Mouse (Mus musculus) heart, embryonic 16.5 days (tissue): Measurements from ENCODE around the gene Lcn8. TPM values are rescaled to one million over a fixed set of nuclear protein-coding genes. Genes with fewer than 3 reads are reported as not detected.
"Not testable (repeated sequence)": the region's sequence is repeated elsewhere in the genome, so short reads cannot be mapped to it uniquely, and the experiment has no call there.

Experiments
- ATAC-seq: fragments of 200-750 bp; cut with Nextera tagmentation; replicated peaks from 2 replicates; pipeline ENCODE4 v1.8.0; 2017; ENCODE audit warnings: moderate number of reproducible peaks; ENCODE audit not compliant: insufficient read depth, low FRiP score; ENCODE audit errors: extremely low read depth
- H3K27ac ChIP-seq: fragments of 300-500 bp; sonication (generic); 2 replicates; pipeline ENCODE4 v1.5.1; 2014; ENCODE audit warnings: mild to moderate bottlenecking, low read length, control low read depth, moderate library complexity
- H3K27me3 ChIP-seq: fragments of 300-500 bp; sonication (generic); 2 replicates; pipeline ENCODE4 v1.6.1; 2014; ENCODE audit warnings: low read length, mixed read lengths; ENCODE audit not compliant: control insufficient read depth, insufficient read depth
- H3K36me3 ChIP-seq: fragments of 300-500 bp; sonication (generic); 2 replicates; pipeline ENCODE4 v1.6.1; 2014; ENCODE audit not compliant: control insufficient read depth, insufficient read depth
- H3K4me1 ChIP-seq: fragments of 300-500 bp; sonication (generic); 2 replicates; pipeline ENCODE4 v1.6.1; 2014; ENCODE audit warnings: low read length, mixed read lengths; ENCODE audit not compliant: control insufficient read depth, insufficient read depth
- H3K4me2 ChIP-seq: fragments of 300-500 bp; sonication (generic); 2 replicates; pipeline ENCODE4 v1.6.1; 2014; ENCODE audit warnings: low read depth, mild to moderate bottlenecking, control low read depth, low read length
- H3K4me3 ChIP-seq: fragments of 300-500 bp; sonication (generic); 2 replicates; pipeline ENCODE4 v1.5.1; 2014; ENCODE audit warnings: mild to moderate bottlenecking, control low read depth, low read length
- H3K9ac ChIP-seq: fragments of 300-500 bp; sonication (generic); 2 replicates; pipeline ENCODE4 v1.6.1; 2014; ENCODE audit warnings: low read length, control low read depth
- H3K9me3 ChIP-seq: fragments of 300-500 bp; sonication (generic); replicated peaks from 2 replicates; pipeline ENCODE4 v1.6.1; 2016; ENCODE audit warnings: low read length; ENCODE audit not compliant: control insufficient read depth
- WGBS: fragments of 180-500 bp; shearing (Covaris S2); extraction: QIAGEN DNeasy Blood & Tissue Kit; methylation state at CpG from one replicate; pipeline ENCODE4 v1.1.7; 2014; 5-methylcytosine and 5-hydroxymethylcytosine counted together
- polyA plus RNA-seq: library from polyadenylated mRNA; unstranded; fragments of >200 nt; fragmentation: Nextera tagmentation; extraction: Ambion mirVana; gene quantifications from 2 replicates; pipeline ENCODE4 v1.2.1, GENCODE M21; 2015

Lcn8 gene
- polyA plus RNA-seq, 1 experiment from 2014 or later: not detected

DNA sequence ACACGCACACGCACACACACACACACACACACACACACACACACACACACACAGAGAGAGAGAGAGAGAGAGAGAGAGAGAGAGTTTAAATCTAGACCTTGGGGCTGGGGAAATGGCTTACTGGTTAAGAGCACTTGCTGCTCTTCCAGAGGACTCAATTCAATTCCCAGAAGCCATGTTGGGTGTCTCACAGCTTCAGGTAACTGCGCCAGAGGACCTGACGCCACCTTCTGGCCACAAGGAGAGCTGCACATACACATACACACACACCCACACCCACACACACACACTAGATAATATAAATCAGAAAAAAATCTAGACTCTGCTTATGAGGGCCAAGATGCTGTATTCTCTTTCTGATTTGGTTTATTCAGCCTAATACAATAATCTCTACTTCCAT lies 34.0 kb downstream of the Lcn8 start:
- no peaks in the 10 kb centered on the region for H3K9me3 ChIP-seq
- H3K4me2 ChIP-seq: no peak overlapping the region
- no peaks in the 10 kb centered on the region for H3K36me3 ChIP-seq
- no peaks in the 10 kb centered on the region; the same call in 1 of the 2 replicates for H3K27me3 ChIP-seq
- 59% methylated on average over 4 of the region's 4 CpGs for WGBS
- H3K9ac ChIP-seq: no peak overlapping the region
- no peak for ATAC-seq
- H3K4me3 ChIP-seq: no peak overlapping the region
- H3K27ac ChIP-seq: no peak overlapping the region
- H3K4me1 ChIP-seq: no peaks in the 10 kb centered on the region

DNA sequence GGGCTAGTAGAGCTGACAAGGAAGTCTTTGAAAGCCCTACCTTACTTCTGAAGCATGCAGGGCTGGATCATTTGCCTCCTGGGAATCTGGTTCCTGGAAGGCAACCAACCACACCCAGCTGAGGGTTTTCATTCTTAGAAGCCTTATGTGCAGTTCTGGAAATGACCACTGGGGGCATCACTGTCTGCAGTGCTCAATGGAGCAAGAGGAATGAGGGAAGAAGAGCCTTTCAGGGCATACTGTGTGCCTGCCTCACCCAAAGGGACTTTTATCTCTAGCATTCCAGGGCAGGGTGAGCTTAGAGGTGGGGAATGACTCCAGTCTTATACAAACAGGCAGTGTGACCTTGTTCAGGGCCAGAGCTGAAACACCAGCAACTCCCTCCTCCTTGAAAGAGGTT lies 41.7 kb downstream of the Lcn8 start:
- no peaks in the 10 kb centered on the region; the same call in none of the 2 replicates for H3K27me3 ChIP-seq
- no peaks in the 10 kb centered on the region for H3K36me3 ChIP-seq
- no peaks in the 10 kb centered on the region for H3K9me3 ChIP-seq
- H3K4me3 ChIP-seq: no peak overlapping the region
- no peak overlapping the region for H3K9ac ChIP-seq
- no peak overlapping the region for H3K27ac ChIP-seq
- no peak for ATAC-seq
- no peaks in the 10 kb centered on the region for H3K4me1 ChIP-seq
- H3K4me2 ChIP-seq: no peak overlapping the region

DNA sequence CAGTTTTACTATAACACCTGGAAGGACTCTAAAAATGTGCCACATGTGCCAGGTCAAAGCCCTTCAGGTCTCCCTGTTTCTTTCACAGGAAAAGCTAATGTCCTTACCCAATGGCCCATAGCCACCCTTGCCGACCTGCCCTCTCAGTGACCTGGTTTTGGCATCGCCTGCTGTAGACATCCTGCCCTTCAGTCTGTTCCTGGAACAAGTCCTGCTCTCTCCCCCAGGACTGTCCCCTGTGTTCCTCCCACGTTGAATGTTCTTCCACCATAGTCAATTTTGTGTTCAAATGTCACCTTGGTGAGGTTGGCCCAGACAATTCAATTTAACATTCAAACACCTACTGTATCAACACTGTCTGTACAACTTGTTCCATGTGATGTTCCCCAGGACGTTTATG lies 44.0 kb downstream of the Lcn8 start:
- Histone ChIP-seq H3K9ac (no peak overlapping the region), H3K9me3 (no peaks in the 10 kb centered on the region), H3K36me3 (no peaks in the 10 kb centered on the region), H3K27me3 (no peaks in the 10 kb centered on the region; the same call in 1 of the 2 replicates), H3K4me2 (no peak overlapping the region), H3K27ac (no peak overlapping the region), H3K4me1 (no peaks in the 10 kb centered on the region), H3K4me3 (no peak overlapping the region)
- 51% methylated on average over 4 of the region's 4 CpGs for WGBS
- no peak for ATAC-seq

DNA sequence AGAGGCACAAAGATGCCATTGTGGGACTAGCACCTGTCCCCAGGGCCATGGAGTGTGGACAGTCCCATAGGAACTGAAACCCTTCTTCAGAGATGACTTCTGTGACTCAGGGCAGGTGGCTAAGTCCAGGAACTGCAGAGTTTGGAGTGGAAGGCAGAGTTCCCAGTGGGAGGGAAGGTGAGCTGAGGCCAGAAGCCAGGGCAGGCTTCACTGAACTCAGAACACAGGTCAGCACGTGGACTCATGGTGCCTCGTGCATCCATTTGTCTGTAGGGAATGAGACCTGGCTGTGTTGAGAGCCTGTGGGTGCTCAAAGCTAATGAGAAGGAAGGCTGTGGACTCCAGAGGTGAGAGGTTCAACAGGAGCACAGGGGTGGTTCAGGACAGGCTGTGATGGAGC lies 45.8 kb downstream of the Lcn8 start:
- ATAC-seq: no peak
- Histone ChIP-seq H3K9me3 (no peaks in the 10 kb centered on the region), H3K4me2 (no peak overlapping the region), H3K4me1 (no peaks in the 10 kb centered on the region), H3K4me3 (no peak overlapping the region), H3K36me3 (no peaks in the 10 kb centered on the region), H3K27ac (no peak overlapping the region), H3K9ac (no peak overlapping the region), H3K27me3 (no peaks in the 10 kb centered on the region; the same call in 1 of the 2 replicates)
- WGBS: 82% methylated on average over 2 of the region's 2 CpGs

DNA sequence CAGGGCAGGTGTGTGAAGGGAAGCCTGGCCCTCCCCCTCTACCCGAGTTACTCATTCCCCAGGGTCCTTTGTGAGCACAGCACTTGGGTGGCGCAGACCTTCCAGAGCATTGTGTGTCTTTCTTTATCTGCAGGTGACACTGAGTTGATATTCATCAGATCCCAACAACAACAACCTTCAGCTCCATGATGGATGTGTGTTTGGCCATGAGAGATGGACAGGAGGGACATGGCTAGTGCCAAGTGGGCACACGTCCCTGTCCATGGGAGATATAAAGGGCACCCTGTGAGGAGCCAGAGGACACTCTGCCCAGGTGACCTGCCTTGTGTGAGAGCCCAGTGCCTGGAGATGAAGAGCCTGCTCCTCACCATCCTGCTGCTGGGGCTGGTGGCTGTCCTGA lies 46.8 kb downstream of the Lcn8 start, which contains the start of gene Obp2a:
TSS of gene Obp2a (plus strand) at position 301 of the 400 bp plus-strand sequence.
- ATAC-seq, H3K9me3 ChIP-seq, H3K4me3 ChIP-seq, H3K27me3 ChIP-seq, H3K4me1 ChIP-seq, H3K36me3 ChIP-seq, H3K27ac ChIP-seq, H3K4me2 ChIP-seq, H3K9ac ChIP-seq: not testable (repeated sequence)
- 70% methylated on average over 3 of the region's 3 CpGs for WGBS

DNA sequence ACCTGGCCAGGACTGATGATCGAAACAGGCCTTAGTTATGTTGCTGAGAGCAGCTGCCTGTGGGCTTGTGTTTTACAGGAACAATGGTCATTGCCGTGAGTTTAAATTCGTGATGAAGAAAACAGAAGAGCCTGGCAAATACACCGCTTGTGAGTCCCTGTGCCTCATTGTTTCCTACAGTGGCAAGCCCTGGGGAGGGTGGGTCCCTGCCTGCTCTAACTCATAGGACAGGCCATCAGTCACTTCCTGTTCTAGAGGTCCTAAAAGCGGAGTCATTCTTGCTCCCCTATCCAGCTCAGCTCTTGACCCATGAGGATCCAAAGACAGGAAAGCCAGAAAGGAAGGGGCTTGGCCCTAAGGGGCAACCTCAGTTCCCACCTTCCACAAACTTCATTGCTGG lies 48.1 kb downstream of the Lcn8 start:
- Histone ChIP-seq H3K27ac (no peak overlapping the region), H3K4me1 (no peaks in the 10 kb centered on the region), H3K4me2 (no peak overlapping the region), H3K9me3 (no peaks in the 10 kb centered on the region), H3K4me3 (no peak overlapping the region), H3K9ac (no peak overlapping the region), H3K27me3 (no peaks in the 10 kb centered on the region; the same call in 1 of the 2 replicates), H3K36me3 (no peaks in the 10 kb centered on the region)
- no peak for ATAC-seq
- 63% methylated on average over 5 of the region's 5 CpGs for WGBS

DNA sequence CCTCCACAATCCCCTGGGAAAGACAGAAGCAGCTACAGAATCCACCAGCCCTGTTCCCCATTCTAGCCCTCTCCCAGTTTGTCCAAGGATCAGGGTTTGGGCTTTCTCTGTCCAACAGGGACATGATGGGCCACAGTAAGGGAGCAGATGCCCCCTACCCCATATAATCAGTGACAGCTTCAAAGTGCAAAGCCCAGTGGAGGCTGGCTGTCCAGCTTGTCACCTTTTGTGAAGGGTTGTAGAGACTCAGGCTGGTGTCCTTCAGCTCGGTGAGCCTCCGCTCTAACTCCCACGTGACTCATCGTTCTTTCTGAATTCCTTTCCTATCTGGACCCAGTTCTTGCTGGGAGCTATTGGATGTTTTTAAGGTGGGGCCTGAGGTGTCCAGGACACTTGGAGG lies 50.8 kb downstream of the Lcn8 start:
- no peak overlapping the region for H3K4me2 ChIP-seq
- H3K27ac ChIP-seq: no peak overlapping the region
- peaks cover 6% of the 10 kb centered on the region; the same call in 1 of the 2 replicates for H3K4me1 ChIP-seq
- no peaks in the 10 kb centered on the region for H3K9me3 ChIP-seq
- no peak overlapping the region for H3K4me3 ChIP-seq
- no peaks in the 10 kb centered on the region for H3K27me3 ChIP-seq
- no peak overlapping the region for H3K9ac ChIP-seq
- whole genome bisulfite sequencing: 34% methylated on average over 4 of the region's 4 CpGs
- no peaks in the 10 kb centered on the region for H3K36me3 ChIP-seq
- no peak for ATAC-seq

Other genes with a start within 250 kb of the Lcn8 start
- gene Fut7, start 229.9 kb upstream of the Lcn8 start, polyA plus RNA-seq: 0.35 and 0.46 TPM in 2 replicates
- 5.4 and 5.8 TPM in 2 replicates for gene Abca2, start 224.4 kb upstream of the Lcn8 start, polyA plus RNA-seq
- 8.0 and 17.9 TPM in 2 replicates for gene Clic3, start 196.3 kb upstream of the Lcn8 start, polyA plus RNA-seq
- 37.6 and 40.4 TPM in 2 replicates for gene Paxx, start 192.0 kb upstream of the Lcn8 start, polyA plus RNA-seq
- 192 and 202 TPM in 2 replicates for gene Ptgds, start 183.1 kb upstream of the Lcn8 start, polyA plus RNA-seq
- not detected in 2 replicates for gene Lcn12, start 159.2 kb upstream of the Lcn8 start, polyA plus RNA-seq
- 92.1 and 97.8 TPM in 2 replicates for gene Fbxw5, start 152.4 kb upstream of the Lcn8 start, polyA plus RNA-seq
- 3.9 and 4.3 TPM in 2 replicates for gene C8g, start 151.4 kb upstream of the Lcn8 start, polyA plus RNA-seq
- 27.0 and 27.3 TPM in 2 replicates for gene Traf2, start 106.2 kb upstream of the Lcn8 start, polyA plus RNA-seq
- gene Edf1, start 95.3 kb upstream of the Lcn8 start, polyA plus RNA-seq: 288 and 303 TPM in 2 replicates
- gene Mamdc4, start 78.3 kb upstream of the Lcn8 start, polyA plus RNA-seq: 2.7 and 19.0 TPM in 2 replicates
- gene Phpt1, start 77.9 kb upstream of the Lcn8 start, polyA plus RNA-seq: 180 and 190 TPM in 2 replicates
- 0.05 and 0.10 TPM in 2 replicates for gene Ajm1, start 71.4 kb upstream of the Lcn8 start, polyA plus RNA-seq
- gene Rabl6, start 44.6 kb upstream of the Lcn8 start, polyA plus RNA-seq: 42.7 and 48.9 TPM in 2 replicates
- gene Ccdc183, start 35.4 kb upstream of the Lcn8 start, polyA plus RNA-seq: 0.07 and 0.11 TPM in 2 replicates
- gene Tmem141, start 31.1 kb upstream of the Lcn8 start, polyA plus RNA-seq: 20.0 and 25.6 TPM in 2 replicates
- gene Fcna, start 25.1 kb upstream of the Lcn8 start, polyA plus RNA-seq: 3.6 and 6.3 TPM in 2 replicates
- gene Lcn5, start 4.8 kb downstream of the Lcn8 start, polyA plus RNA-seq: not detected in 2 replicates
- gene Lcn6, start 23.7 kb downstream of the Lcn8 start, polyA plus RNA-seq: not detected in 2 replicates
- not detected in 2 replicates for gene Lcn10, start 29.6 kb downstream of the Lcn8 start, polyA plus RNA-seq
- not detected in 2 replicates for gene Obp2a, start 46.9 kb downstream of the Lcn8 start, polyA plus RNA-seq
- 42.3 and 45.4 TPM in 2 replicates for gene Bmyc, start 53.6 kb downstream of the Lcn8 start, polyA plus RNA-seq
- not detected in 2 replicates for gene Obp2b, start 83.9 kb downstream of the Lcn8 start, polyA plus RNA-seq
- gene Lcn3, start 112.4 kb downstream of the Lcn8 start, polyA plus RNA-seq: not detected in 2 replicates
- not detected in 2 replicates for gene Lcn11, start 123.9 kb downstream of the Lcn8 start, polyA plus RNA-seq
- 0.26 TPM in 1 of 2 replicates, not detected in the other for gene Gm13539, start 129.1 kb downstream of the Lcn8 start, polyA plus RNA-seq
- gene Glt6d1, start 162.7 kb downstream of the Lcn8 start, polyA plus RNA-seq: not detected in 2 replicates
- not detected in 2 replicates for gene Lcn9, start 170.0 kb downstream of the Lcn8 start, polyA plus RNA-seq
- not detected in 2 replicates for gene Sohlh1, start 194.1 kb downstream of the Lcn8 start, polyA plus RNA-seq
- 0.13 TPM in 1 of 2 replicates, not detected in the other for gene Kcnt1, start 210.6 kb downstream of the Lcn8 start, polyA plus RNA-seq